Mouse (Mus musculus) central nervous system, embryonic 11.5 days (tissue): ENCODE measurements around the gene Smcp. TPM values are rescaled to one million over a fixed set of nuclear protein-coding genes. Genes with fewer than 3 reads are reported as not detected.

ENCODE experiments used
- polyA plus RNA-seq: library from polyadenylated mRNA; depleted of rRNA; stranded (reverse); fragments of >200 nt; gene quantifications from 2 replicates; pipeline ENCODE4 v1.2.3, GENCODE M21; 2012; rRNA removed

The Smcp gene
- not detected in 2 replicates for polyA plus RNA-seq

GRCm38 (mm10) chr3:92588858-92589257 is at the start of gene Smcp:
Smcp (minus strand) TSS chr3:92588997.

GRCm38 (mm10) chr3:92621560-92621959 is 32.8 kb upstream of the Smcp start, which contains the start of gene Lce6a:
Lce6a (minus strand) TSS chr3:92621660.

GRCm38 (mm10) chr3:92607392-92607791 is 18.6 kb upstream of the Smcp start, which contains the start of gene 2210017I01Rik:
2210017I01Rik (minus strand) TSS chr3:92607492.

GRCm38 (mm10) chr3:92573449-92574041 is 15.3 kb downstream of the Smcp start, which contains the start of gene Ivl:
Ivl (minus strand) TSS chr3:92573735.

GRCm38 (mm10) chr3:92534411-92534810 is 54.4 kb downstream of the Smcp start, which contains the start of gene 2310046K23Rik:
2310046K23Rik (minus strand) TSS chr3:92534511.

Other genes starting within 250 kb of the Smcp start
- gene Sprr2d, start 249.9 kb downstream of the Smcp start, polyA plus RNA-seq, result not detected in 2 replicates
- not detected in 2 replicates for gene Sprr2e, start 236.9 kb downstream of the Smcp start, polyA plus RNA-seq
- not detected in 2 replicates for gene Sprr2f, start 223.8 kb downstream of the Smcp start, polyA plus RNA-seq
- not detected in 2 replicates for gene Sprr2h, start 203.3 kb downstream of the Smcp start, polyA plus RNA-seq
- not detected in 2 replicates for gene Sprr2i, start 181.0 kb downstream of the Smcp start, polyA plus RNA-seq
- not detected in 2 replicates for gene Sprr2j-ps, start 170.9 kb downstream of the Smcp start, polyA plus RNA-seq
- gene Gm9774, start 159.6 kb downstream of the Smcp start, polyA plus RNA-seq, result 2.8 and 5.1 TPM in 2 replicates
- not detected in 2 replicates for gene Sprr2k, start 156.4 kb downstream of the Smcp start, polyA plus RNA-seq
- not detected in 2 replicates for gene Sprr1b, start 150.2 kb downstream of the Smcp start, polyA plus RNA-seq
- not detected in 2 replicates for gene Sprr3, start 130.3 kb downstream of the Smcp start, polyA plus RNA-seq
- 0.08 and 0.10 TPM in 2 replicates for gene Sprr1a, start 103.1 kb downstream of the Smcp start, polyA plus RNA-seq
- gene Sprr4, start 88.5 kb downstream of the Smcp start, polyA plus RNA-seq, result not detected in 2 replicates
- not detected in 2 replicates for gene 2310046K23Rik, start 54.5 kb downstream of the Smcp start, polyA plus RNA-seq
- 0.02 and 0.04 TPM in 2 replicates for gene Ivl, start 15.3 kb downstream of the Smcp start, polyA plus RNA-seq
- gene 2210017I01Rik, start 18.5 kb upstream of the Smcp start, polyA plus RNA-seq, result not detected in 2 replicates
- gene Lce6a, start 32.7 kb upstream of the Smcp start, polyA plus RNA-seq, result not detected in 2 replicates
- gene Lce1a1, start 59.3 kb upstream of the Smcp start, polyA plus RNA-seq, result not detected in 2 replicates
- gene Lce1b, start 67.9 kb upstream of the Smcp start, polyA plus RNA-seq, result not detected in 2 replicates
- gene Lce1a2, start 81.3 kb upstream of the Smcp start, polyA plus RNA-seq, result not detected in 2 replicates
- gene Lce1c, start 90.2 kb upstream of the Smcp start, polyA plus RNA-seq, result not detected in 2 replicates
- gene Lce1d, start 98.2 kb upstream of the Smcp start, polyA plus RNA-seq, result not detected in 2 replicates
- not detected in 2 replicates for gene Lce1e, start 120.1 kb upstream of the Smcp start, polyA plus RNA-seq
- gene Lce1f, start 131.4 kb upstream of the Smcp start, polyA plus RNA-seq, result not detected in 2 replicates
- not detected in 2 replicates for gene Gm38119, start 150.1 kb upstream of the Smcp start, polyA plus RNA-seq
- not detected in 2 replicates for gene Lce1g, start 163.3 kb upstream of the Smcp start, polyA plus RNA-seq
- not detected in 2 replicates for gene Lce1h, start 176.1 kb upstream of the Smcp start, polyA plus RNA-seq
- gene Lce1i, start 189.9 kb upstream of the Smcp start, polyA plus RNA-seq, result not detected in 2 replicates
- not detected in 2 replicates for gene Lce1j, start 201.5 kb upstream of the Smcp start, polyA plus RNA-seq
- not detected in 2 replicates for gene Lce1k, start 218.9 kb upstream of the Smcp start, polyA plus RNA-seq
- gene Kprp, start 238.2 kb upstream of the Smcp start, polyA plus RNA-seq, result not detected in 2 replicates